Mouse (Mus musculus) CD8-positive naive resting alpha-beta T cell, adult 57 days (primary cell): ENCODE results near the gene Scaf4. TPM values are rescaled to one million over a fixed set of nuclear protein-coding genes. Genes with fewer than 3 reads are reported as not detected.

Source experiments
- total RNA-seq: library from RNA; stranded (reverse); gene quantifications from one replicate; pipeline ENCODE4 v1.2.4, GENCODE M21; 2023

Gene Scaf4
- 102 TPM for total RNA-seq

GRCm38 (mm10) chr16:90283905-90284891 lies at the start of gene Scaf4:
TSS of gene Scaf4 (minus strand) at chr16:90284503.

GRCm38 (mm10) chr16:90220026-90220891 lies 64.0 kb downstream of the Scaf4 start, which contains the start of gene Sod1:
TSS of gene Sod1 (plus strand) at chr16:90220754.

Other genes starting within 250 kb of the Scaf4 start
- gene Tiam1, start 140.7 kb downstream of the Scaf4 start, total RNA-seq, result 13.2 TPM
- gene Sod1, start 63.7 kb downstream of the Scaf4 start, total RNA-seq, result 242 TPM
- 0.09 TPM for gene Hunk, start 101.5 kb upstream of the Scaf4 start, total RNA-seq